Mouse (Mus musculus): ENCODE results near the gene Txnrd3. TPM values are rescaled to one million over a fixed set of nuclear protein-coding genes. Genes with fewer than 3 reads are reported as not detected.

The Txnrd3 gene
- polyA plus RNA-seq (2012; rRNA removed) = 7.1 and 7.8 TPM in 2 replicates

GRCm38 (mm10) chr6:89643798-89644270, at the start of gene Txnrd3:
Gene Txnrd3 (plus strand): TSS chr6:89643988.

GRCm38 (mm10) chr6:89595018-89595776, 48.6 kb upstream of the Txnrd3 start, which contains the start of gene Chchd6:
Gene Chchd6 (minus strand): TSS chr6:89595652.

DNA sequence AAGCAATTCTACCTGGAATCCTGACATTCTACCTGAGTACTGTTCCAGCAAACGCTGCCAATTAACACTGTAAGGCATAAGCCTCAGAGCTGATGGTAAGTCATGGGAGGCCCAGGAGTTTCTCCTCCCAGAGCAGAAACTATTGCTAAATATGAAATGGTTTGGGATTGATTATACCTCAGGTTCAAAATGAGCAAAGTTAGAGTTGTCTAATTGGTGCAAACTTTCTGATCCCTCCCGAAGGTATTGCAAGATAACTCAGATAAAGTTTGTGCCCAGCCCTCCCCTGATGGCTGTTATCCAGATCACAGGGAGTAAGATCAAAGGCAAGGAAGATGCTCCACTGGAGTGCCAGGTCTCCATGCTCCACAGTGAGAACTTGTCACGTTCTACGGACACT, 63.5 kb downstream of the Txnrd3 start, which contains the start of gene Vmn1r40:
Vmn1r40 (plus strand) TSS at position 301 of the 400 bp plus-strand sequence.

Other genes with a start within 250 kb of the Txnrd3 start
- gene Chchd6, start 48.3 kb upstream of the Txnrd3 start, polyA plus RNA-seq (2012; rRNA removed) = 48.9 and 149 TPM in 2 replicates
- gene Vmn1r40, start 63.6 kb downstream of the Txnrd3 start, polyA plus RNA-seq (2012; rRNA removed) = not detected in 2 replicates
- gene Vmn1r41, start 96.8 kb downstream of the Txnrd3 start, polyA plus RNA-seq (2012; rRNA removed) = not detected in 2 replicates
- not detected in 2 replicates for gene Vmn1r42, start 232.4 kb downstream of the Txnrd3 start, polyA plus RNA-seq (2012; rRNA removed)
- gene Vmn1r43, start 232.4 kb downstream of the Txnrd3 start, polyA plus RNA-seq (2012; rRNA removed) = not detected in 2 replicates
- gene Vmn1r44, start 239.7 kb downstream of the Txnrd3 start, polyA plus RNA-seq (2012; rRNA removed) = not detected in 2 replicates

Data from central nervous system, embryonic 11.5 days (tissue).